Mouse (Mus musculus): ENCODE data around the gene Mfsd5. TPM values are rescaled to one million over a fixed set of nuclear protein-coding genes. Genes with fewer than 3 reads are reported as not detected.

Mfsd5 gene
- total RNA-seq, 4 experiments from 2014 or later = 36.9 to 41.8 (median 38.5) TPM

- peak; percentile 43 to 48 for DNase-seq (ENCODE audit: low spot score in 2 of 2)
These were observed 31.8 kb upstream of the Mfsd5 start for GRCm38 (mm10) chr15:102247252-102248130.

- DNase-seq (ENCODE audit: low spot score in 2 of 2) = no peak
These were observed 31.0 kb upstream of the Mfsd5 start for GRCm38 (mm10) chr15:102248131-102248811.

- DNase-seq (ENCODE audit: low spot score in 2 of 2) = no peak
These were observed 30.5 kb upstream of the Mfsd5 start for GRCm38 (mm10) chr15:102248812-102249191.

- no peak for DNase-seq (ENCODE audit: low spot score in 2 of 2)
These were observed 30.0 kb upstream of the Mfsd5 start for GRCm38 (mm10) chr15:102249251-102249691.

GRCm38 (mm10) chr15:102249967-102250366, 29.3 kb upstream of the Mfsd5 start:
- DNase-seq (ENCODE audit: low spot score in 2 of 2) = no peak

- no peak for DNase-seq (ENCODE audit: low spot score in 2 of 2)
These were observed 28.7 kb upstream of the Mfsd5 start for GRCm38 (mm10) chr15:102250521-102250920.

- no peak for DNase-seq (ENCODE audit: low spot score in 2 of 2)
These were observed 23.6 kb upstream of the Mfsd5 start for GRCm38 (mm10) chr15:102255547-102256255.

GRCm38 (mm10) chr15:102256431-102257201, 22.6 kb upstream of the Mfsd5 start:
- no peak for DNase-seq (ENCODE audit: low spot score in 2 of 2)

GRCm38 (mm10) chr15:102257202-102258075, 21.8 kb upstream of the Mfsd5 start, which contains the start of gene Rarg:
Gene Rarg (minus strand): TSS chr15:102257517.
- DNase-seq (ENCODE audit: low spot score in 2 of 2) = no peak

- DNase-seq (ENCODE audit: low spot score in 2 of 2) = no peak
These were observed 21.2 kb upstream of the Mfsd5 start for GRCm38 (mm10) chr15:102258076-102258470.

- no peak for DNase-seq (ENCODE audit: low spot score in 2 of 2)
These were observed 20.5 kb upstream of the Mfsd5 start for GRCm38 (mm10) chr15:102258581-102259253.

- DNase-seq (ENCODE audit: low spot score in 2 of 2) = no peak
These were observed 16.7 kb upstream of the Mfsd5 start for GRCm38 (mm10) chr15:102262582-102262981.

GRCm38 (mm10) chr15:102263037-102263436, 16.2 kb upstream of the Mfsd5 start:
- no peak for DNase-seq (ENCODE audit: low spot score in 2 of 2)

- no peak for DNase-seq (ENCODE audit: low spot score in 2 of 2)
These were observed 13.7 kb upstream of the Mfsd5 start for GRCm38 (mm10) chr15:102265548-102265947.

GRCm38 (mm10) chr15:102270274-102270960, 8.8 kb upstream of the Mfsd5 start, which contains the start of gene Gm9918:
Gene Gm9918 (plus strand): TSS chr15:102270563.
- no peak for DNase-seq (ENCODE audit: low spot score in 2 of 2)

- no peak for DNase-seq (ENCODE audit: low spot score in 2 of 2)
These were observed 7.8 kb upstream of the Mfsd5 start for GRCm38 (mm10) chr15:102271441-102271840.

GRCm38 (mm10) chr15:102273982-102274716, 5.1 kb upstream of the Mfsd5 start:
- no peak for DNase-seq (ENCODE audit: low spot score in 2 of 2)

GRCm38 (mm10) chr15:102278726-102279091, 545 bp upstream of the Mfsd5 start:
- DNase-seq (ENCODE audit: low spot score in 2 of 2) = no peak
